ENCODE assay signal across 23 mouse cellular contexts in the genomic region with DNA sequence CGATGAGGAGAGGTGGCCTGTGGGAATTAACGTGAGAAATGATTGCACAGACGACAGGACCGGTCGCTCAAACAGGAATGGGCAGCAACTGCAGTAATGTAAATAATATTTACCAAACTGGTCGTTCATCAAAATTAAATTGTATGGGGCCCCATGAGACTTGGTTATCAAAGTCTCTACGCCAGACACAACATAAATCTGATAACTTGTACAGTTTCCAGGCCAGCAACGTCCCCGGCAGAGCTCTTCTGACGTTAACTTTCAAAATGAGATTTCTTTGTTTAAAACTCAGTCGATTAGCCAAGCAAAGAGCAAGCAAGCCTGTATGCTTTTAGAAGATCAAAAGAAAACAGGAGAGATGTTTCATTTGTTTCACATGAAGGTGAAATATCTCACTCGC.
A peak's percentile ranks its signal among the peaks of the same experiment; 100 is the strongest.
DNase-seq lines count a peak whose midpoint lies in the region; ATAC-seq and TF ChIP-seq lines count a peak whose summit lies in the region.
"Had no signal": no experiment of that assay in that cellular context is flagged by ENCODE, and none has a peak within 500 bp of the region (broad histone marks: within the 10 kb centered on the region; RNA-seq: fewer than 3 reads in every experiment).

No protein-coding gene starts in this region.

- no peak for ATAC-seq in kidney, embryonic 15.5 days (replicated peaks; ENCODE audit: low FRiP score)
- ATAC-seq in lung, embryonic 14.5 days (ENCODE audit: insufficient read depth), result peak; percentile 56
- no peak for ATAC-seq in midbrain, embryonic 16.5 days
- ATAC-seq: CD4-positive, CD25-positive, alpha-beta regulatory T cell, adult 4 months; forebrain, embryonic 13.5 days; forebrain, embryonic 16.5 days had no signal

- no peaks in the 10 kb centered on the region for H3K9me3 ChIP-seq in kidney, embryonic 15.5 days (replicated peaks)
- H3K9me3 ChIP-seq in lung, embryonic 14.5 days (ENCODE audit: low read depth, low read length), result no peaks in the 10 kb centered on the region
- H3K9me3 ChIP-seq in midbrain, embryonic 10.5 days (replicated peaks), result no peaks in the 10 kb centered on the region
- H3K9me3 ChIP-seq in midbrain, embryonic 16.5 days (replicated peaks; ENCODE audit: control insufficient read depth, low read length, poor library complexity, severe bottlenecking), result no peaks in the 10 kb centered on the region
- H3K9me3 ChIP-seq: forebrain, embryonic 10.5 days; forebrain, embryonic 13.5 days; hindbrain, embryonic 12.5 days; hindbrain, embryonic 15.5 days had no signal

- H3K4me3 ChIP-seq in kidney, embryonic 15.5 days (replicated peaks), result no peak overlapping the region
- H3K4me3 ChIP-seq in lung, embryonic 14.5 days (ENCODE audit: low read depth, low read length), result no peak overlapping the region
- H3K4me3 ChIP-seq in midbrain, embryonic 10.5 days, result no peak overlapping the region
- no peak overlapping the region for H3K4me3 ChIP-seq in midbrain, embryonic 16.5 days (ENCODE audit: low read depth, low read length)
- H3K4me3 ChIP-seq: forebrain, embryonic 10.5 days; forebrain, embryonic 13.5 days; gastrocnemius, adult 2 months; hindbrain, embryonic 12.5 days; hindbrain, embryonic 15.5 days had no signal

- no peak overlapping the region for H3K9ac ChIP-seq in kidney, embryonic 15.5 days
- H3K9ac ChIP-seq in lung, embryonic 14.5 days, result no peak overlapping the region
- no peak overlapping the region for H3K9ac ChIP-seq in midbrain, embryonic 16.5 days (ENCODE audit: low read depth, low read length)
- H3K9ac ChIP-seq: forebrain, embryonic 13.5 days; hindbrain, embryonic 12.5 days; hindbrain, embryonic 15.5 days had no signal

- H3K36me3 ChIP-seq in kidney, embryonic 15.5 days, result no peaks in the 10 kb centered on the region
- H3K36me3 ChIP-seq in lung, embryonic 14.5 days (ENCODE audit: insufficient read depth), result no peaks in the 10 kb centered on the region
- no peaks in the 10 kb centered on the region for H3K36me3 ChIP-seq in midbrain, embryonic 10.5 days
- no peaks in the 10 kb centered on the region for H3K36me3 ChIP-seq in midbrain, embryonic 16.5 days (ENCODE audit: control insufficient read depth, insufficient read depth, low read length)
- H3K36me3 ChIP-seq: forebrain, embryonic 10.5 days; hindbrain, embryonic 12.5 days; hindbrain, embryonic 15.5 days had no signal

- peaks cover 8% of the 10 kb centered on the region; the same call in 1 of the 2 replicates for H3K4me1 ChIP-seq in kidney, embryonic 15.5 days
- peaks cover 9% of the 10 kb centered on the region for H3K4me1 ChIP-seq in lung, embryonic 14.5 days (ENCODE audit: insufficient read depth)
- no peaks in the 10 kb centered on the region for H3K4me1 ChIP-seq in midbrain, embryonic 10.5 days
- H3K4me1 ChIP-seq in midbrain, embryonic 16.5 days (ENCODE audit: control insufficient read depth, insufficient read depth, low read length), result no peaks in the 10 kb centered on the region
- H3K4me1 ChIP-seq: hindbrain, embryonic 12.5 days; hindbrain, embryonic 15.5 days had no signal

- no peaks in the 10 kb centered on the region for H3K27me3 ChIP-seq in kidney, embryonic 15.5 days
- no peaks in the 10 kb centered on the region for H3K27me3 ChIP-seq in lung, embryonic 14.5 days (ENCODE audit: insufficient read depth, low read length)
- no peaks in the 10 kb centered on the region for H3K27me3 ChIP-seq in midbrain, embryonic 10.5 days (ENCODE audit: low read depth, poor library complexity, severe bottlenecking)
- no peaks in the 10 kb centered on the region for H3K27me3 ChIP-seq in midbrain, embryonic 16.5 days (ENCODE audit: control insufficient read depth, insufficient read depth, low read depth, low read length)
- H3K27me3 ChIP-seq: forebrain, embryonic 13.5 days; hindbrain, embryonic 12.5 days; hindbrain, embryonic 15.5 days had no signal

- H3K27ac ChIP-seq in kidney, embryonic 15.5 days, result peak overlapping the region; percentile 57
- peak overlapping the region; percentile 37; the same call in 1 of the 2 replicates for H3K27ac ChIP-seq in lung, embryonic 14.5 days (ENCODE audit: low read depth)
- H3K27ac ChIP-seq in midbrain, embryonic 10.5 days (replicated peaks), result no peak overlapping the region
- no peak overlapping the region for H3K27ac ChIP-seq in midbrain, embryonic 16.5 days (ENCODE audit: low read length)
- H3K27ac ChIP-seq: forebrain, embryonic 10.5 days; forebrain, embryonic 13.5 days; gastrocnemius, adult 2 months; hindbrain, embryonic 12.5 days; hindbrain, embryonic 15.5 days had no signal

- TF ChIP-seq CTCF in lung, embryonic 14.5 days (IDR thresholded peaks at IDR 0.05; ENCODE audit: low read depth), result no peak

- 51% methylated on average over 12 of the region's 12 CpGs for WGBS in kidney, embryonic 15.5 days
- 26% methylated on average over 12 of the region's 12 CpGs for WGBS in lung, embryonic 14.5 days
- WGBS in midbrain, embryonic 10.5 days, result 91% methylated on average over 12 of the region's 12 CpGs
- 86% methylated on average over 12 of the region's 12 CpGs for WGBS in midbrain, embryonic 16.5 days

- DNase-seq in kidney, adult 11 months, result no peak
- DNase-seq in lung, embryonic 14.5 days, result peak; percentile 85
- DNase-seq in lung, adult 18-20 months, result no peak
- peak; percentile 4 for DNase-seq in midbrain, embryonic 10.5 days (ENCODE audit: low spot score)
- DNase-seq: adrenal gland, adult 2 months; adrenal gland, postnatal 14 days; cerebellum, adult 11 months; cerebellum, adult 2 months; cerebellum, adult 9-11 months; cerebellum, postnatal 25 days; embryo, embryonic 11 days; gastrocnemius, adult 2 months; gastrocnemius, postnatal 14 days; heart, adult 11 months had no signal

- H3K4me2 ChIP-seq in kidney, embryonic 15.5 days, result 0 out of 2 replicates have a peak overlapping the region, but pooled peaks have one; percentile 7
- peak overlapping the region; percentile 8; the same call in 1 of the 2 replicates for H3K4me2 ChIP-seq in lung, embryonic 14.5 days
- H3K4me2 ChIP-seq in midbrain, embryonic 16.5 days (ENCODE audit: low read length), result no peak overlapping the region
- H3K4me2 ChIP-seq: forebrain, embryonic 13.5 days; heart, embryonic 11.5 days; hindbrain, embryonic 12.5 days; hindbrain, embryonic 15.5 days had no signal

Comparison
In these comparisons a context has a peak if more than half of its experiments do, and no peak if none do; other contexts are left out.
1. DNase-seq: peak in lung, embryonic 14.5 days (single experiment) and midbrain, embryonic 10.5 days (single experiment); none in kidney, adult 11 months (single experiment) and lung, adult 18-20 months (0 of 2).
2. H3K27ac ChIP-seq: peak in kidney, embryonic 15.5 days (single experiment) and lung, embryonic 14.5 days (single experiment); none in midbrain, embryonic 10.5 days (single experiment) and midbrain, embryonic 16.5 days (single experiment).